Mouse (Mus musculus) midbrain, embryonic 10.5 days (tissue): ENCODE measurements around the gene Xrcc3. TPM values are rescaled to one million over a fixed set of nuclear protein-coding genes. Genes with fewer than 3 reads are reported as not detected.

Experiments used
- DNase-seq: peaks from one replicate; pipeline ENCODE4 v3.0.0-alpha.2; 2017; ENCODE audit warnings: low spot score
- H3K27ac ChIP-seq: fragments of 300-500 bp; sonication (generic); replicated peaks from 2 replicates; pipeline ENCODE4 v1.5.1; 2016; ENCODE audit warnings: mild to moderate bottlenecking
- H3K27me3 ChIP-seq: fragments of 300-500 bp; sonication (generic); 2 replicates; pipeline ENCODE4 v1.6.1; 2016; ENCODE audit warnings: low read depth, mild to moderate bottlenecking; ENCODE audit not compliant: poor library complexity, severe bottlenecking
- H3K36me3 ChIP-seq: fragments of 300-500 bp; sonication (generic); 2 replicates; pipeline ENCODE4 v1.6.1; 2016; ENCODE audit warnings: mild to moderate bottlenecking, moderate library complexity
- H3K4me1 ChIP-seq: fragments of 300-500 bp; sonication (generic); 2 replicates; pipeline ENCODE4 v1.6.1; 2016
- H3K4me3 ChIP-seq: fragments of 300-500 bp; sonication (generic); 2 replicates; pipeline ENCODE4 v1.5.1; 2016; ENCODE audit warnings: mild to moderate bottlenecking, moderate library complexity
- H3K9me3 ChIP-seq: fragments of 300-500 bp; sonication (generic); replicated peaks from 2 replicates; pipeline ENCODE4 v1.6.1; 2016; ENCODE audit warnings: mild to moderate bottlenecking
- WGBS: fragments of 180-500 bp; shearing (Covaris S2); methylation state at CpG from one replicate; pipeline ENCODE4 v1.1.7; 2016; 5-methylcytosine and 5-hydroxymethylcytosine counted together
- polyA plus RNA-seq: library from polyadenylated mRNA; unstranded; fragments of >200 nt; fragmentation: Nextera tagmentation; extraction: Ambion mirVana; gene quantifications from 2 replicates; pipeline ENCODE4 v1.2.1, GENCODE M21; 2016

Xrcc3 gene
- polyA plus RNA-seq, 1 experiment from 2014 or later = 16.7 TPM

DNA sequence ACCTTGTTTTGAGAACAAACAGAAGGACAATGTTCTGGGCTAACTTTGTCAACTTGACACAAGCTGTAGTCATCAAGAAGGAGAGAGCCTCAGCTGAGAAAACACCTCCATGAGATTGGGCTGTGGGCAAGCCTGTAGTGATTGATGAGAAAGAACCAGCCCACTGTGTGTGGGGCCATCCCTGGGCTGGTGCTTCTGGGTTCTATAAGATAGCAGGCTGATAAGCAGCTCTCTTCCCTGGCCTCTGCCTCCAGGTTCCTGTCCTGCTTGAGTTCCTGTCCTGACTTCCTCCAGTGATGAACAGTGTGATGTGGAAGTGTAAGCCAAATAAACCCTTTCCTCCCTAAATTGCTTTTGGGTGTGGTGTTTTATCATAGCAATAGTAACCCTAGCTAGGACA, 59.0 kb downstream of the Xrcc3 start:
- H3K9me3 ChIP-seq = no peaks in the 10 kb centered on the region
- DNase-seq = no peak

DNA sequence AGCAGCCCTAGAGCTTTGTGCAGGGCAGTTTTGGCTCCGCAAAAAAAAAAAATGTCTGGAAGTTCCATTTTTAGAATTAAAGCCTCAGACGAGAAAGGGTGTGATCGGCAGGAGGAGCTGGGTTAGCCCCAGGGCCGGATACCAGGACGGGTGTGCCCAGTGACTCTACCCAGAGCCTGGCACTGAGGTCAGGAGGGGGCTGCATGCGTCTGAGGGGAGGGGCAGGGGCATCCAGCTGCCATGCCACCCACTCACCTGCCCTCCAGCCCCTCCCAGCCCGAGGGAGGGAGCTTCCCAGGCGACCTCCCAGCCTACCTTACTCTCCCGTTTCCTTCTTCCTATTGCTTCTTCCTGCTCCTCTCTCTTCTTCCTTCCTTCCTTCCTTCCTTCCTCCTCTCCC, 60.3 kb downstream of the Xrcc3 start:
- 72% methylated on average over 9 of the region's 9 CpGs for WGBS
- no peak for DNase-seq

More for the DNA sequence above, 59.0 kb downstream of the Xrcc3 start:
- Histone ChIP-seq H3K4me1 (peaks cover 24% of the 10 kb centered on the region), H3K27ac (no peak overlapping the region), H3K4me3 (no peak overlapping the region), H3K36me3 (no peaks in the 10 kb centered on the region), H3K27me3 (peaks cover 12% of the 10 kb centered on the region; the same call in 1 of the 2 replicates)

More for the DNA sequence above, 60.3 kb downstream of the Xrcc3 start:
- Histone ChIP-seq H3K9me3 (no peaks in the 10 kb centered on the region), H3K36me3 (no peaks in the 10 kb centered on the region), H3K4me1 (peaks cover 11% of the 10 kb centered on the region), H3K4me3 (no peak overlapping the region), H3K27me3 (peaks cover 12% of the 10 kb centered on the region; the same call in 1 of the 2 replicates), H3K27ac (no peak overlapping the region)

Other genes with a start within 250 kb of the Xrcc3 start
- gene Mark3, start 239.3 kb downstream of the Xrcc3 start, polyA plus RNA-seq = 44.2 and 47.4 TPM in 2 replicates
- gene Ckb, start 141.5 kb downstream of the Xrcc3 start, polyA plus RNA-seq = 2,837 and 3,349 TPM in 2 replicates
- 18.4 and 18.7 TPM in 2 replicates for gene Trmt61a, start 135.8 kb downstream of the Xrcc3 start, polyA plus RNA-seq
- 57.2 and 62.0 TPM in 2 replicates for gene Bag5, start 100.6 kb downstream of the Xrcc3 start, polyA plus RNA-seq
- gene Apopt1, start 100.6 kb downstream of the Xrcc3 start, polyA plus RNA-seq = 59.8 and 59.9 TPM in 2 replicates
- 189 and 265 TPM in 2 replicates for gene Klc1, start 55.0 kb downstream of the Xrcc3 start, polyA plus RNA-seq
- 75.3 and 79.2 TPM in 2 replicates for gene Zfyve21, start 297 bp upstream of the Xrcc3 start, polyA plus RNA-seq
- 3.5 and 4.9 TPM in 2 replicates for gene Ppp1r13b, start 94.2 kb upstream of the Xrcc3 start, polyA plus RNA-seq
- gene Atp5mpl, start 153.1 kb upstream of the Xrcc3 start, polyA plus RNA-seq = 559 and 585 TPM in 2 replicates
- 1.0 TPM in 2 replicates for gene Tdrd9, start 157.7 kb upstream of the Xrcc3 start, polyA plus RNA-seq
- not detected in 2 replicates for gene Rd3l, start 167.4 kb upstream of the Xrcc3 start, polyA plus RNA-seq